Mouse (Mus musculus) lung, embryonic 16.5 days (tissue): ENCODE data around the gene Serpine3. TPM values are rescaled to one million over a fixed set of nuclear protein-coding genes. Genes with fewer than 3 reads are reported as not detected.
"Not testable (repeated sequence)": the region's sequence is repeated elsewhere in the genome, so short reads cannot be mapped to it uniquely, and the experiment has no call there.

ENCODE experiments used
- ATAC-seq: fragments of 200-750 bp; cut with Nextera tagmentation; 2 replicates; pipeline ENCODE4 v1.8.0; 2017; ENCODE audit warnings: low read depth, mild to moderate bottlenecking, moderate library complexity
- H3K27ac ChIP-seq: fragments of 300-500 bp; sonication (generic); 2 replicates; pipeline ENCODE4 v1.5.1; 2014; ENCODE audit warnings: mild to moderate bottlenecking, control low read depth, low read length
- H3K27me3 ChIP-seq: fragments of 300-500 bp; sonication (generic); 2 replicates; pipeline ENCODE4 v1.6.1; 2014; ENCODE audit warnings: low read depth, low read length, mixed read lengths; ENCODE audit not compliant: control insufficient read depth, insufficient read depth
- H3K36me3 ChIP-seq: fragments of 300-500 bp; sonication (generic); 2 replicates; pipeline ENCODE4 v1.6.1; 2014; ENCODE audit warnings: low read length; ENCODE audit not compliant: control insufficient read depth, insufficient read depth
- H3K4me1 ChIP-seq: fragments of 300-500 bp; sonication (generic); replicated peaks from 2 replicates; pipeline ENCODE4 v1.6.1; 2014; ENCODE audit warnings: low read length, mixed read lengths; ENCODE audit not compliant: control insufficient read depth, insufficient read depth
- H3K4me2 ChIP-seq: fragments of 300-500 bp; sonication (generic); 2 replicates; pipeline ENCODE4 v1.6.1; 2014; ENCODE audit warnings: low read depth, low read length, control low read depth
- H3K4me3 ChIP-seq: fragments of 300-500 bp; sonication (generic); 2 replicates; pipeline ENCODE4 v1.5.1; 2014; ENCODE audit warnings: mild to moderate bottlenecking, low read length, control low read depth
- H3K9ac ChIP-seq: fragments of 300-500 bp; sonication (generic); 2 replicates; pipeline ENCODE4 v1.6.1; 2014; ENCODE audit warnings: low read length, control low read depth
- H3K9me3 ChIP-seq: fragments of 300-500 bp; sonication (generic); 2 replicates; pipeline ENCODE4 v1.6.1; 2016; ENCODE audit warnings: low read length; ENCODE audit not compliant: control insufficient read depth
- WGBS: fragments of 180-500 bp; shearing (Covaris S2); extraction: QIAGEN DNeasy Blood & Tissue Kit; methylation state at CpG from one replicate; pipeline ENCODE4 v1.1.7; 2014; 5-methylcytosine and 5-hydroxymethylcytosine counted together
- polyA plus RNA-seq: library from polyadenylated mRNA; unstranded; fragments of >200 nt; fragmentation: Nextera tagmentation; extraction: Ambion mirVana; gene quantifications from 2 replicates; pipeline ENCODE4 v1.2.1, GENCODE M21; 2015

Serpine3 gene
- polyA plus RNA-seq = not detected in 2 replicates

DNA sequence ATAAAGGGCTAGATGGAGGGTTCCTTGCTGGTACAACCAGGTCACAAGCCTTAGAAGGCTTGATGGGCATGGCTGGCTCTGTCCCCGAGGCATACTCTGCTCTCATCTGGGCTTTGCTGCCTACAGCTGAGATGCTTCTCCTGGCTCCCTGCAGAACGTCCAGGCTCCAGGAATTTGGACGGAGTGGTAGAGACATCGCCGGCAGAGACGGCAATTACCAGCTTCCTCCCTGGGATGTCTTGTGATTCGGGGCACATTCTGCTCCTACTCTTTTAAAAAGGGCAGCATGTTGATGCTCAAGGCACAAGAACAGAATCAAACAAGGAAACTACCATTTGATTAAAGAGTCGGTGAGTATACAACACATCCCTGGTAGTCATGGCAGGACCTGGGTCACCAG, at the start of gene Serpine3:
TSS of gene Serpine3 (plus strand) at position 301 of the 400 bp plus-strand sequence.
- Histone ChIP-seq H3K4me1 (no peaks in the 10 kb centered on the region), H3K36me3 (no peaks in the 10 kb centered on the region), H3K27ac (no peak within 1 kb of the TSS), H3K4me2 (no peak within 1 kb of the TSS), H3K9ac (no peak within 1 kb of the TSS), H3K9me3 (no peaks in the 10 kb centered on the region), H3K4me3 (no peak within 1 kb of the TSS), H3K27me3 (no peaks in the 10 kb centered on the region)
- WGBS = 66% methylated on average over 8 of the region's 8 CpGs
- no peak for ATAC-seq

GRCm38 (mm10) chr14:62622393-62622792, 41.1 kb upstream of the Serpine3 start:
- H3K9me3 ChIP-seq = no peaks in the 10 kb centered on the region
- H3K4me3 ChIP-seq = no peak overlapping the region
- no peak overlapping the region for H3K27ac ChIP-seq
- H3K27me3 ChIP-seq = no peaks in the 10 kb centered on the region
- H3K9ac ChIP-seq = no peak overlapping the region
- H3K4me1 ChIP-seq = no peaks in the 10 kb centered on the region
- no peaks in the 10 kb centered on the region for H3K36me3 ChIP-seq
- ATAC-seq = no peak
- 84% methylated on average over 3 of the region's 3 CpGs for WGBS
- H3K4me2 ChIP-seq = no peak overlapping the region

- 82% methylated on average over 5 of the region's 5 CpGs for WGBS
- Histone ChIP-seq H3K4me3 (no peak overlapping the region), H3K27ac (no peak overlapping the region), H3K4me2 (no peak overlapping the region), H3K27me3 (no peaks in the 10 kb centered on the region), H3K9me3 (no peaks in the 10 kb centered on the region), H3K4me1 (no peaks in the 10 kb centered on the region), H3K9ac (no peak overlapping the region), H3K36me3 (no peaks in the 10 kb centered on the region)
- ATAC-seq = no peak
Observed at GRCm38 (mm10) chr14:62627951-62628350, 35.5 kb upstream of the Serpine3 start.

DNA sequence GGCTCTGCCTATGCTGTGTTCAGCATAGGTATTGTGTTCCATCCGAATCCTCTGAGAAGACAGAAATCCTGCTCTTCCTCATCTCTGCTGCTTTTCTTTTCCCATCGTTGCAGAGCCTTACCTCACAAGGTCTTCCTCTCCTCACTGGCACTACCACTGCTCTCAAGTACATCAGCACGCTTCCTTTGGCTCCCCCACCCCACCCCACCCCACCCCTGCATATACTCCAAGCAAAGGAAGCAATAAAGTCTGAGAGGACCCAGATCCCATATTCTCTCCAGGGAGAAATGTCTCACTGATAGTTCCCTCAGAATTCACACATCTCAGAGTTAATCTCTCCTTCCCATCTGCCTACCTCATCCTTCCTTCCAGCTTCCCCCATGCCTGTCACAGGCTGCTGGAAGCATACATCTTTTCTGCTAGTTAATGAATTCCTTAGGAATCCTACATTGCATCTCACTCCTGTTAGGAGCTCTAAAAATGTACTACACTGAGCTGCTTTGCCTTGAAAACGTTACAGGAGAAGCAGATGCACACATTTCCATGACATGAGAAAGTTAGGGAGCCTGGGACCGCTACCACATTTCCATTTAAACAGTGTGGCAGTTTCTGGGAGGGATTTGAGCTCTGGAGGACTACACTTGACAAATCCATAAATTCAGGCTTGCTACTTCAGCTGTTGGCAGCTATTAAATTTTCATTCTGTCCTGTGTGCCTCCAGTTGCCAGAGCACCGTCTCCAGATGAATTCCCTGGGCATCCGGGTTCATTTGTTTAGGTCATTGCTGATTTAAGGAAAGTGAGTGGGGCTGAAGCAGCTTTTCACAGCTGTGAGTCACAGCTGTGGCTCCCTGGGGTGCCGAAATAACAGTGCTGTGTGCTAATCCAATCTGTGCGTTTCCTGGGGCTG, 25.8 kb upstream of the Serpine3 start:
- Histone ChIP-seq H3K4me3 (no peak overlapping the region), H3K27ac (no peak overlapping the region), H3K36me3 (no peaks in the 10 kb centered on the region), H3K4me1 (no peaks in the 10 kb centered on the region), H3K9ac (no peak overlapping the region), H3K4me2 (no peak overlapping the region), H3K27me3 (no peaks in the 10 kb centered on the region), H3K9me3 (no peaks in the 10 kb centered on the region)
- ATAC-seq = no peak
- 28% methylated on average over 9 of the region's 9 CpGs for WGBS

DNA sequence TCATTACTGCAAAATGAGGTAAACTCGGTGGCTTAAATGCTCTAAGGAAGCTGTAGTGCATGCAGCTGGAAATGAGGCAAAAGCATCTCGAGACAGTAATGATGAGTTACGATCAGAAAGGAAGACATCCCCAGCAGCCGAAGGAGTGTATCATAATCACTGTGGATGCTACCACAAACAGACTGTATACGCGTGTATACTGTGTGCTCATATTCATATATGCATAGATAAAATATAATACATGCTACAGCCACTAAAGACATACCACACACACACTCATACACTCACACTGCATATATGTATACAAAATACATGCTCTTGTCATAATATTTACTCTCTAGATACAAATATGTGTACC, 25.1 kb upstream of the Serpine3 start:
- whole genome bisulfite sequencing = 48% methylated on average over 6 of the region's 6 CpGs
- no peak for ATAC-seq

DNA sequence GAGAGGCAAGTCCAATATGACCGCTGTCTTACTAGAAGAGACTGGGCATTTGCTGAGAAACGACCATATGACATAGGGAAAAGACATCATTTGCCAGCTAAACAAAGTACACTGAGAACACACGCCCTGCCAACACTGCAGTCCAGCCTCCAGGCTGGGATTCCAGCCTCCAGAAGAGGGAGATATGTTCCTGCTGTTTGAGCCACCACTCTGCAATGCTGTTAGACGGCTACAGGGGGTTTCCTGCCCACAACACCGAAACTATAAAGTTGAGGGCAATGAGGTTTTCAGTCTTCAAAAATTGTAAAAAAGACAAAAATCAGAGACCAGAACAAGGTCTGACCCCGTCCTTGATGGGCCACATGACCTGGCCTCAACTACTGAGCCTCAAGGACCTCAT, 24.4 kb upstream of the Serpine3 start:
- Histone ChIP-seq H3K4me3 (no peak overlapping the region), H3K9ac (no peak overlapping the region), H3K9me3 (no peaks in the 10 kb centered on the region), H3K36me3 (no peaks in the 10 kb centered on the region), H3K27me3 (no peaks in the 10 kb centered on the region), H3K4me2 (no peak overlapping the region), H3K27ac (no peak overlapping the region), H3K4me1 (no peaks in the 10 kb centered on the region)
- no peak for ATAC-seq
- 58% methylated on average over 6 of the region's 6 CpGs for WGBS

More for the DNA sequence above, 25.1 kb upstream of the Serpine3 start:
- H3K4me2 ChIP-seq = no peak overlapping the region
- H3K4me3 ChIP-seq = no peak overlapping the region
- no peaks in the 10 kb centered on the region for H3K27me3 ChIP-seq
- no peaks in the 10 kb centered on the region for H3K4me1 ChIP-seq
- no peak overlapping the region for H3K27ac ChIP-seq
- no peak overlapping the region for H3K9ac ChIP-seq
- no peaks in the 10 kb centered on the region for H3K9me3 ChIP-seq
- H3K36me3 ChIP-seq = no peaks in the 10 kb centered on the region

GRCm38 (mm10) chr14:62639551-62639950, 23.9 kb upstream of the Serpine3 start:
- Histone ChIP-seq H3K9ac (no peak overlapping the region), H3K27ac (no peak overlapping the region), H3K4me1 (no peaks in the 10 kb centered on the region), H3K27me3 (no peaks in the 10 kb centered on the region), H3K9me3 (no peaks in the 10 kb centered on the region), H3K4me3 (no peak overlapping the region), H3K4me2 (no peak overlapping the region), H3K36me3 (no peaks in the 10 kb centered on the region)
- WGBS = 76% methylated on average over 5 of the region's 5 CpGs
- no peak for ATAC-seq

GRCm38 (mm10) chr14:62640396-62640795, 23.1 kb upstream of the Serpine3 start:
- H3K4me2 ChIP-seq = no peak overlapping the region
- H3K4me3 ChIP-seq = no peak overlapping the region
- H3K9me3 ChIP-seq = no peaks in the 10 kb centered on the region
- H3K27me3 ChIP-seq = no peaks in the 10 kb centered on the region
- no peak for ATAC-seq
- H3K36me3 ChIP-seq = no peaks in the 10 kb centered on the region
- H3K4me1 ChIP-seq = no peaks in the 10 kb centered on the region
- no peak overlapping the region for H3K9ac ChIP-seq
- WGBS = 64% methylated on average over 4 of the region's 4 CpGs
- H3K27ac ChIP-seq = no peak overlapping the region

DNA sequence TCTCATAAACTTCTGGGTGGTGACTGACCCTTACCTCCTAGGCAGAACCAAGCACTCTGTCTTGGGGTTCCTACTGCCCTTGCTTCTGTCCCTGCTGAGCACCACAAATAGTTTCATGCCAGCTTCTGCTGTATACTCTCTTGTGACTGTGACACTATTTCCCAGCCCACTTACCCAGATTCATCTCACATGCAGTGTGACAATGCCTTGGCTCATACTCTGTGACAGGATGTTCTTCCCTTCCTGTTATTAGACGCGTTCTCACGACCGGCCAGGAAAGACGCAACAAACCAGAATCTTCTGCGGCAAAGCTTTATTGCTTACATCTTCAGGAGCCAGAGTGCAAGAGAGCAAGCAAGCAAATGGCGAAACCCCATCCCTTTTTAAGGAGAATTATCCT, 21.1 kb upstream of the Serpine3 start:
- H3K27me3 ChIP-seq, H3K4me3 ChIP-seq, H3K4me2 ChIP-seq, H3K36me3 ChIP-seq, H3K9me3 ChIP-seq, H3K4me1 ChIP-seq, H3K9ac ChIP-seq: not testable (repeated sequence)
- ATAC-seq = peak; percentile 65; the same call in 1 of the 2 replicates
- WGBS = 72% methylated on average over 6 of the region's 7 CpGs
- H3K27ac ChIP-seq = 0 out of 2 replicates have a peak overlapping the region, but pooled peaks have one; percentile 26
